In genomic region chr19:27217941-27218411, GRCm38 (mm10) we compare ENCODE assay signal across 8 mouse cellular contexts. TPM values are rescaled to one million over a fixed set of nuclear protein-coding genes. Genes with fewer than 3 reads are reported as not detected.
A peak's percentile ranks its signal among the peaks of the same experiment; 100 is the strongest.
DNase-seq lines count a peak whose midpoint lies in the region; ATAC-seq and TF ChIP-seq lines count a peak whose summit lies in the region.

No protein-coding gene starts in this region.

- TF ChIP-seq CTCF in heart, adult 2 months (IDR thresholded peaks at IDR 0.05) = no peak
- no peak for TF ChIP-seq CTCF in liver, adult 2 months (IDR thresholded peaks at IDR 0.05; ENCODE audit: low read depth, low read length)

- DNase-seq in heart, adult 2 months = peak in 1 of 2 experiments; percentile 39
- DNase-seq in heart, adult 8-10 months (ENCODE audit: low spot score) = no peak
- DNase-seq in liver, adult 2 months (ENCODE audit: extremely low read depth, low read depth, low spot score) = peak; percentile 9
- no peak for DNase-seq in B cell, adult 2 months

- no peaks in the 10 kb centered on the region for H3K9me3 ChIP-seq in intestine, embryonic 16.5 days (ENCODE audit: control insufficient read depth, low read length)
- no peaks in the 10 kb centered on the region for H3K9me3 ChIP-seq in neural tube, embryonic 14.5 days (ENCODE audit: control insufficient read depth, low read length)

- H3K9ac ChIP-seq in heart, adult 2 months (ENCODE audit: low read depth, low read length) = peak overlapping the region; percentile 77
- peak overlapping the region; percentile 69 for H3K9ac ChIP-seq in intestine, embryonic 16.5 days (ENCODE audit: low read depth, low read length)
- H3K9ac ChIP-seq in liver, adult 2 months (ENCODE audit: low read depth, low read length) = peak overlapping the region; percentile 26; the same call in 1 of the 2 replicates
- H3K9ac ChIP-seq in neural tube, embryonic 14.5 days (replicated peaks; ENCODE audit: low read depth, low read length) = peak overlapping the region; percentile 84

- H3K4me2 ChIP-seq in intestine, embryonic 16.5 days (ENCODE audit: low read depth, low read length) = peak overlapping the region; percentile 98
- peak overlapping the region; percentile 85 for H3K4me2 ChIP-seq in neural tube, embryonic 14.5 days (ENCODE audit: low read depth, low read length)

- ATAC-seq in frontal cortex, adult (ENCODE audit: low TSS enrichment) = peak; percentile 45; the same call in 1 of the 2 replicates
- peak; percentile 42 for ATAC-seq in intestine, embryonic 16.5 days
- ATAC-seq in neural tube, embryonic 14.5 days (ENCODE audit: low read depth) = peak; percentile 65

- peaks cover 2% of the 10 kb centered on the region; the same call in 1 of the 2 replicates for H3K4me1 ChIP-seq in heart, adult 2 months (ENCODE audit: control insufficient read depth, insufficient read depth, low read length)
- 0 out of 2 replicates have a peak, but pooled peaks cover 4% of the 10 kb centered on the region for H3K4me1 ChIP-seq in brown adipose tissue, adult 24 weeks (ENCODE audit: control insufficient read depth, insufficient read depth, insufficient read length, low read length)
- peaks cover 10% of the 10 kb centered on the region; the same call in 1 of the 2 replicates for H3K4me1 ChIP-seq in intestine, embryonic 16.5 days (ENCODE audit: control insufficient read depth, insufficient read depth, low read length)
- H3K4me1 ChIP-seq in liver, adult 2 months (ENCODE audit: control insufficient read depth, insufficient read depth, low read length) = peaks cover 9% of the 10 kb centered on the region; the same call in 1 of the 2 replicates
- peaks cover 11% of the 10 kb centered on the region; the same call in 1 of the 2 replicates for H3K4me1 ChIP-seq in neural tube, embryonic 14.5 days (ENCODE audit: control insufficient read depth, insufficient read depth, low read length)

- H3K36me3 ChIP-seq in heart, adult 2 months (ENCODE audit: control insufficient read depth, insufficient read depth, low read length) = peaks cover 6% of the 10 kb centered on the region
- H3K36me3 ChIP-seq in intestine, embryonic 16.5 days (ENCODE audit: control insufficient read depth, insufficient read depth, low read length) = no peaks in the 10 kb centered on the region
- no peaks in the 10 kb centered on the region for H3K36me3 ChIP-seq in liver, adult 2 months (ENCODE audit: control insufficient read depth, insufficient read depth, low read length)
- no peaks in the 10 kb centered on the region for H3K36me3 ChIP-seq in neural tube, embryonic 14.5 days (ENCODE audit: control insufficient read depth, insufficient read depth, low read length)

- under 1% methylated on average over 32 of the region's 32 CpGs for WGBS in heart, adult 2 months
- under 1% methylated on average over 32 of the region's 32 CpGs for WGBS in intestine, embryonic 16.5 days
- under 1% methylated on average over 32 of the region's 32 CpGs for WGBS in liver, adult 2 months
- 0% methylated on average over 32 of the region's 32 CpGs for WGBS in neural tube, embryonic 14.5 days

- no peak for TF ChIP-seq EP300 in heart, adult 2 months (IDR thresholded peaks at IDR 0.05; ENCODE audit: insufficient read depth, low read depth, low read length)

- no peaks in the 10 kb centered on the region for H3K79me2 ChIP-seq in heart, adult 2 months (replicated peaks; ENCODE audit: control insufficient read depth, insufficient read depth, low read length)
- no peaks in the 10 kb centered on the region for H3K79me2 ChIP-seq in liver, adult 2 months (ENCODE audit: control insufficient read depth, insufficient read depth, low read length)

- H3K27me3 ChIP-seq in heart, adult 2 months (ENCODE audit: control insufficient read depth, insufficient read depth, low read length) = no peaks in the 10 kb centered on the region
- H3K27me3 ChIP-seq in intestine, embryonic 16.5 days (replicated peaks; ENCODE audit: control insufficient read depth, insufficient read depth, low read length) = peaks cover 14% of the 10 kb centered on the region; the same call in 1 of the 2 replicates
- H3K27me3 ChIP-seq in liver, adult 2 months (ENCODE audit: control insufficient read depth, insufficient read depth, low read length) = peaks cover 15% of the 10 kb centered on the region
- H3K27me3 ChIP-seq in neural tube, embryonic 14.5 days (ENCODE audit: control insufficient read depth, insufficient read depth, low read length) = no peaks in the 10 kb centered on the region; the same call in 1 of the 2 replicates

- peak overlapping the region; percentile 67 for H3K4me3 ChIP-seq in heart, adult 2 months
- H3K4me3 ChIP-seq in brown adipose tissue, adult 24 weeks (ENCODE audit: insufficient read depth, low read depth, low read length) = peak overlapping the region; percentile 74
- H3K4me3 ChIP-seq in intestine, embryonic 16.5 days (ENCODE audit: low read length) = peak overlapping the region; percentile 68
- peak overlapping the region; percentile 40; the same call in 1 of the 2 replicates for H3K4me3 ChIP-seq in liver, adult 2 months (ENCODE audit: insufficient read depth, low read depth, low read length)
- H3K4me3 ChIP-seq in neural tube, embryonic 14.5 days (ENCODE audit: low read depth, low read length) = peak overlapping the region; percentile 72

- H3K27ac ChIP-seq in heart, adult 2 months = peak overlapping the region; percentile 87
- peak overlapping the region; percentile 98 for H3K27ac ChIP-seq in brown adipose tissue, adult 24 weeks (replicated peaks; ENCODE audit: low read depth, low read length)
- H3K27ac ChIP-seq in intestine, embryonic 16.5 days (ENCODE audit: low read length) = no peak overlapping the region
- H3K27ac ChIP-seq in liver, adult 2 months (replicated peaks; ENCODE audit: insufficient read depth, low read depth, low read length) = no peak overlapping the region
- H3K27ac ChIP-seq in neural tube, embryonic 14.5 days (ENCODE audit: low read depth, low read length) = peak overlapping the region; percentile 89

- intact Hi-C loops in heart, adult 2 months (cut with DNase I) = loop anchor here (5.0 to 10.0 kb wide), 3 partner anchors 116 to 197 kb away; no protein-coding TSS in a partner anchor

- no peak for TF ChIP-seq POLR2A in heart, adult 2 months (IDR thresholded peaks at IDR 0.05; ENCODE audit: insufficient read depth, low read depth, low read length)
- no peak for TF ChIP-seq POLR2A in liver, adult 2 months (IDR thresholded peaks at IDR 0.05; ENCODE audit: extremely low read depth, insufficient read depth, low read length)

RNA-seq across cellular contexts. Expression of gene Vldlr, which starts 1.7 kb away (rescaled TPM):
- 100 to 1,000 TPM; 211 to 261 TPM for total RNA-seq in heart, adult 2 months (2021)
- 72.6 and 125 TPM in 2 replicates for polyA plus RNA-seq in heart, adult 2 months (2012; rRNA removed)
- 100 to 1,000 TPM; 229 to 259 (median 251) TPM for total RNA-seq in heart, adult 8-10 months (2022)
- polyA plus RNA-seq in brown adipose tissue, adult 24 weeks (2012; ENCODE audit: insufficient read depth, insufficient read length, missing spikeins) = 60.6 and 66.9 TPM in 2 replicates
- polyA plus RNA-seq in intestine, embryonic 16.5 days (2015; fragmentation: Nextera tagmentation; extraction: Ambion mirVana) = 5.4 and 5.7 TPM in 2 replicates
- 5.2 and 7.3 TPM in 2 replicates for total RNA-seq in liver, adult 2 months (2014; rRNA removed)
- 3.8 and 9.1 TPM in 2 replicates for polyA plus RNA-seq in liver, adult 2 months (2012; rRNA removed)
- polyA plus RNA-seq in neural tube, embryonic 14.5 days (2014; fragmentation: Nextera tagmentation; extraction: Ambion mirVana) = 26.7 and 28.9 TPM in 2 replicates

Comparison
In these comparisons a context has a peak if more than half of its experiments do, and no peak if none do; other contexts are left out.
1. H3K27ac ChIP-seq: peak in heart, adult 2 months (single experiment), brown adipose tissue, adult 24 weeks (single experiment) and neural tube, embryonic 14.5 days (single experiment); none in intestine, embryonic 16.5 days (single experiment) and liver, adult 2 months (single experiment).
2. H3K9ac ChIP-seq: peak in every context shown above with its lines; median percentile 84 in neural tube, embryonic 14.5 days; 77 in heart, adult 2 months; 69 in intestine, embryonic 16.5 days; 26 in liver, adult 2 months.
3. Peak in every context shown above with its lines, with median percentiles within 50 percentile points of each other: H3K4me3 ChIP-seq and ATAC-seq.